Comparison of ENCODE assay signal across 9 mouse cellular contexts in genomic region chr10:78787566-78788087, GRCm38 (mm10). TPM values are rescaled to one million over a fixed set of nuclear protein-coding genes. Genes with fewer than 3 reads are reported as not detected.
DNase-seq lines count a peak whose midpoint lies in the region; ATAC-seq lines count a peak whose summit lies in the region.
"Had no signal": no experiment of that assay in that cellular context is flagged by ENCODE, and none has a peak within 500 bp of the region (broad histone marks: within the 10 kb centered on the region; RNA-seq: fewer than 3 reads in every experiment).

No protein-coding gene starts in this region.

- H3K4me3 ChIP-seq in hindbrain, embryonic 14.5 days (replicated peaks; ENCODE audit: low read length), result peak overlapping the region; percentile 51
- H3K4me3 ChIP-seq in lung, embryonic 15.5 days, result peak overlapping the region; percentile 47

- peak; percentile 98 for ATAC-seq in hindbrain, embryonic 14.5 days (ENCODE audit: low FRiP score)
- peak; percentile 94 for ATAC-seq in lung, embryonic 15.5 days (ENCODE audit: borderline replicate concordance, extremely low read depth, low FRiP score, low TSS enrichment)
- ATAC-seq: Patski had no signal

- DNase-seq in adrenal gland, adult 18-20 months (ENCODE audit: low spot score in 2 of 2), result peak; percentile 48 to 61
- DNase-seq in embryo, embryonic 10 days (ENCODE audit: low spot score), result peak; percentile 86
- DNase-seq in gastrocnemius, adult 8-10 months (ENCODE audit: low spot score in 2 of 2), result peak; percentile 29 to 68
- peak; percentile 82 for DNase-seq in hindbrain, embryonic 14.5 days (ENCODE audit: low spot score)
- peak; percentile 82 to 90 for DNase-seq in layer of hippocampus, postnatal 14 days (ENCODE audit: low spot score in 2 of 2)
- DNase-seq in retina, embryonic 14.5 days (ENCODE audit: low spot score), result peak; percentile 84
- DNase-seq in yolk sac, embryonic 10.5 days (ENCODE audit: low spot score), result peak; percentile 81

- H3K9me3 ChIP-seq in hindbrain, embryonic 14.5 days (ENCODE audit: control insufficient read depth, low read length), result no peaks in the 10 kb centered on the region
- no peaks in the 10 kb centered on the region for H3K9me3 ChIP-seq in lung, embryonic 15.5 days

- WGBS in hindbrain, embryonic 14.5 days, result 4% methylated on average over 22 of the region's 22 CpGs
- 2% methylated on average over 22 of the region's 22 CpGs for WGBS in lung, embryonic 15.5 days

- H3K9ac ChIP-seq in hindbrain, embryonic 14.5 days, result peak overlapping the region; percentile 75
- peak overlapping the region; percentile 38 for H3K9ac ChIP-seq in lung, embryonic 15.5 days

- H3K36me3 ChIP-seq in hindbrain, embryonic 14.5 days (replicated peaks; ENCODE audit: control insufficient read depth, insufficient read depth), result no peaks in the 10 kb centered on the region
- no peaks in the 10 kb centered on the region for H3K36me3 ChIP-seq in lung, embryonic 15.5 days

- no peaks in the 10 kb centered on the region for H3K27me3 ChIP-seq in hindbrain, embryonic 14.5 days (ENCODE audit: control insufficient read depth, insufficient read depth, low read length)
- H3K27me3 ChIP-seq in lung, embryonic 15.5 days, result no peaks in the 10 kb centered on the region
- H3K27me3 ChIP-seq: Patski had no signal

- peak overlapping the region; percentile 69 for H3K4me2 ChIP-seq in hindbrain, embryonic 14.5 days (replicated peaks)
- H3K4me2 ChIP-seq in lung, embryonic 15.5 days, result peak overlapping the region; percentile 76

- peak overlapping the region; percentile 87 for H3K27ac ChIP-seq in hindbrain, embryonic 14.5 days
- peak overlapping the region; percentile 35; the same call in 1 of the 2 replicates for H3K27ac ChIP-seq in lung, embryonic 15.5 days

- H3K4me1 ChIP-seq in hindbrain, embryonic 14.5 days (replicated peaks; ENCODE audit: control insufficient read depth, insufficient read depth, low read length), result peaks cover 4% of the 10 kb centered on the region; the same call in 1 of the 2 replicates
- peaks cover 11% of the 10 kb centered on the region for H3K4me1 ChIP-seq in lung, embryonic 15.5 days

RNA-seq across cellular contexts. Expression of gene Slc1a6, which starts 7.3 kb away (rescaled TPM):
- total RNA-seq in adrenal gland, adult 18-20 months (2021), result not detected
- not detected for total RNA-seq in gastrocnemius, adult 8-10 months (2022)
- 11.9 and 17.4 TPM in 2 replicates for polyA plus RNA-seq in hindbrain, embryonic 14.5 days (2014; fragmentation: Nextera tagmentation; extraction: Ambion mirVana)
- 10 to 100 TPM; 13.2 to 15.5 TPM for total RNA-seq in layer of hippocampus, postnatal 14 days (2021)
- polyA plus RNA-seq in lung, embryonic 15.5 days (2015; fragmentation: Nextera tagmentation; extraction: Ambion mirVana), result 1.1 and 1.2 TPM in 2 replicates

RNA-seq across cellular contexts. Expression of gene Ccdc105, which starts 34.8 kb away (rescaled TPM):
- not detected for total RNA-seq in adrenal gland, adult 18-20 months (2021)
- total RNA-seq in gastrocnemius, adult 8-10 months (2022), result not detected
- 0.23 and 0.35 TPM in 2 replicates for polyA plus RNA-seq in hindbrain, embryonic 14.5 days (2014; fragmentation: Nextera tagmentation; extraction: Ambion mirVana)
- under 1 TPM; 0.29 to 0.32 TPM for total RNA-seq in layer of hippocampus, postnatal 14 days (2021)
- polyA plus RNA-seq in lung, embryonic 15.5 days (2015; fragmentation: Nextera tagmentation; extraction: Ambion mirVana), result 0.09 TPM in 1 of 2 replicates, not detected in the other
- polyA plus RNA-seq: Patski had no signal

Comparison
In these comparisons a context has a peak if more than half of its experiments do, and no peak if none do; other contexts are left out.
1. Peak in every context shown above with its lines: DNase-seq, ATAC-seq, H3K4me3 ChIP-seq and H3K27ac ChIP-seq.
2. RNA of gene Slc1a6, which starts 7.3 kb away (total RNA-seq): 13.2 to 15.5 TPM in layer of hippocampus, postnatal 14 days; not detected in adrenal gland, adult 18-20 months and not detected in gastrocnemius, adult 8-10 months; every median in the first group is over 10 times any median in the second.